Mouse (Mus musculus) embryonic facial prominence, embryonic 14.5 days (tissue): ENCODE measurements at regions not wholly inside any gene's neighbourhood (a gene's known extent, or its start where the extent isn't known, plus 50 kb on each side); places are given as distances from the start of the nearest gene placed in this dataset.

Experiments used
- ATAC-seq: fragments of 200-750 bp; cut with Nextera tagmentation; 2 replicates; pipeline ENCODE4 v1.8.0; 2017; ENCODE audit warnings: low read depth, moderate number of reproducible peaks, moderate TSS enrichment
- DNase-seq: peaks from one replicate; pipeline ENCODE4 v3.0.0-alpha.2; 2015; ENCODE audit warnings: low spot score
- H3K27ac ChIP-seq: fragments of 300-500 bp; sonication (generic); replicated peaks from 2 replicates; pipeline ENCODE4 v1.5.1; 2014; ENCODE audit warnings: low read depth, mild to moderate bottlenecking, low read length, moderate library complexity
- H3K27me3 ChIP-seq: fragments of 300-500 bp; sonication (generic); replicated peaks from 2 replicates; pipeline ENCODE4 v1.6.1; 2014; ENCODE audit warnings: low read length; ENCODE audit not compliant: control insufficient read depth, insufficient read depth
- H3K36me3 ChIP-seq: fragments of 300-500 bp; sonication (generic); 2 replicates; pipeline ENCODE4 v1.6.1; 2014; ENCODE audit warnings: low read length, mixed read lengths; ENCODE audit not compliant: control insufficient read depth, insufficient read depth
- H3K4me1 ChIP-seq: fragments of 300-500 bp; sonication (generic); 2 replicates; pipeline ENCODE4 v1.6.1; 2014; ENCODE audit warnings: antibody characterized with exemption, low read length; ENCODE audit not compliant: control insufficient read depth, insufficient read depth
- H3K4me2 ChIP-seq: fragments of 300-500 bp; sonication (generic); 2 replicates; pipeline ENCODE4 v1.6.1; 2014; ENCODE audit warnings: low read depth, mild to moderate bottlenecking, low read length, moderate library complexity, mixed read lengths
- H3K4me3 ChIP-seq: fragments of 300-500 bp; sonication (generic); 2 replicates; pipeline ENCODE4 v1.5.1; 2014; ENCODE audit warnings: low read depth, mild to moderate bottlenecking, low read length
- H3K9ac ChIP-seq: fragments of 300-500 bp; sonication (generic); 2 replicates; pipeline ENCODE4 v1.6.1; 2014; ENCODE audit warnings: low read depth, mild to moderate bottlenecking, low read length, moderate library complexity, mixed read lengths
- H3K9me3 ChIP-seq: fragments of 300-500 bp; sonication (generic); 2 replicates; pipeline ENCODE4 v1.6.1; 2016; ENCODE audit warnings: low read length; ENCODE audit not compliant: control insufficient read depth
- WGBS: fragments of 180-500 bp; shearing (Covaris S2); extraction: QIAGEN DNeasy Blood & Tissue Kit; methylation state at CpG from one replicate; pipeline ENCODE4 v1.1.7; 2014; 5-methylcytosine and 5-hydroxymethylcytosine counted together

- Histone ChIP-seq H3K36me3 (no peaks in the 10 kb centered on the region), H3K4me1 (no peaks in the 10 kb centered on the region), H3K4me3 (no peak overlapping the region; the same call in 1 of the 2 replicates), H3K27me3 (no peaks in the 10 kb centered on the region), H3K9me3 (no peaks in the 10 kb centered on the region), H3K4me2 (no peak overlapping the region), H3K27ac (no peak overlapping the region), H3K9ac (no peak overlapping the region)
- WGBS, result 62% methylated on average over 10 of the region's 10 CpGs
- ATAC-seq, result no peak
- peak; percentile 70 for DNase-seq
These were observed 917.5 kb downstream of the Olfm4 start for GRCm38 (mm10) chr14:80901346-80901745.

DNA sequence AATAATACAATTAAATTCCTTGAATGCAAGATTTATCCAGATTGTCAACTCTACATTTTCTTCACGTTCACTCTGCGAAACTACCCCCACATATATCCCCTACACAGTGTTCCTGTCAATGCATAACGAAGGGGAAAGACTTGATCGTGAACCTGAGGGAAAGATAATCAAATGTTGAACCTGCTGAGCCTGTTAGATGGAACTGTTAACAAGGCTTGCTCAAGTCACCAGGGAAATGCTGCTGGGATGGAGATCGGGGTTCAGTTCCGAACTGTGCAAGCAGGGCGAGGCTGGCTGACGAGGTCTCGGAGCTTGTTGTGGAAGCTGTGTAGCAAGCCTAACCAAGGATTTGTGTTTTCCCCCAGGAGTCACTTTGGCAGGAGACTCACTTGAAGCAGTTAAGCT, 917.9 kb downstream of the Olfm4 start:
- DNase-seq (peak; percentile 40), ATAC-seq (no peak)
- no peaks in the 10 kb centered on the region for H3K36me3 ChIP-seq
- H3K27ac ChIP-seq, result no peak overlapping the region
- no peaks in the 10 kb centered on the region for H3K4me1 ChIP-seq
- H3K9ac ChIP-seq, result no peak overlapping the region
- no peaks in the 10 kb centered on the region for H3K27me3 ChIP-seq
- H3K4me2 ChIP-seq, result no peak overlapping the region
- no peak overlapping the region for H3K4me3 ChIP-seq
- WGBS, result 71% methylated on average over 9 of the region's 9 CpGs
- no peaks in the 10 kb centered on the region for H3K9me3 ChIP-seq

DNA sequence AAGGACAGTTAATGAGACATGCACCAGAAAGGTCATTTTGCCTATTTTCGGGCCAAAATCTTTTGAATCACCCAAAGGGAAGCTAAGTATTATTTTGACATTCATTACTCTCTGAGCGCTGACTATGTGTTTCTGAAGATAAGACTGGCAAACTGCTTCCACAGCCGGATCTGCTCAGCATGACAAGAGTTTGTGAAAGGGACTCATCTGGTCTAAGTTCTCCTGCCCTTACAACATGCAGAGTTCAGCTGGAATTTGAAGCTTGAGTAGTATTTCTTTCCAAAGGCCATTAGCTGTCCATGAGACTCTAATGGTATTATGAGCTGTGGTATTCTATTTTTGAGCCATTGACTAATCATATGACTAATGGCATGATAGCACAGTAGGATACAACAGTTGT, 932.1 kb downstream of the Olfm4 start:
- no peak overlapping the region for H3K27ac ChIP-seq
- H3K4me3 ChIP-seq, result no peak overlapping the region
- no peaks in the 10 kb centered on the region for H3K9me3 ChIP-seq
- H3K27me3 ChIP-seq, result no peaks in the 10 kb centered on the region
- DNase-seq (no peak), ATAC-seq (no peak)
- no peak overlapping the region for H3K9ac ChIP-seq
- H3K4me1 ChIP-seq, result no peaks in the 10 kb centered on the region
- no peaks in the 10 kb centered on the region for H3K36me3 ChIP-seq
- 84% methylated on average over 3 of the region's 3 CpGs for WGBS
- no peak overlapping the region for H3K4me2 ChIP-seq

GRCm38 (mm10) chr14:80923732-80924131, 939.9 kb downstream of the Olfm4 start:
- ATAC-seq (no peak), DNase-seq (no peak)
- H3K27ac ChIP-seq, result no peak overlapping the region
- no peak overlapping the region for H3K9ac ChIP-seq
- WGBS, result 60% methylated on average over 2 of the region's 2 CpGs
- H3K4me3 ChIP-seq, result no peak overlapping the region
- no peak overlapping the region for H3K4me2 ChIP-seq
- no peaks in the 10 kb centered on the region for H3K36me3 ChIP-seq
- no peaks in the 10 kb centered on the region for H3K9me3 ChIP-seq
- H3K27me3 ChIP-seq, result no peaks in the 10 kb centered on the region
- H3K4me1 ChIP-seq, result no peaks in the 10 kb centered on the region

- Histone ChIP-seq H3K4me2 (no peak overlapping the region), H3K36me3 (no peaks in the 10 kb centered on the region), H3K4me1 (no peaks in the 10 kb centered on the region), H3K4me3 (no peak overlapping the region), H3K9ac (no peak overlapping the region), H3K27me3 (no peaks in the 10 kb centered on the region), H3K9me3 (no peaks in the 10 kb centered on the region), H3K27ac (no peak overlapping the region)
- 88% methylated on average over 2 of the region's 2 CpGs for WGBS
- DNase-seq (no peak), ATAC-seq (no peak)
These were observed 976.1 kb downstream of the Olfm4 start for GRCm38 (mm10) chr14:80959966-80960365.

DNA sequence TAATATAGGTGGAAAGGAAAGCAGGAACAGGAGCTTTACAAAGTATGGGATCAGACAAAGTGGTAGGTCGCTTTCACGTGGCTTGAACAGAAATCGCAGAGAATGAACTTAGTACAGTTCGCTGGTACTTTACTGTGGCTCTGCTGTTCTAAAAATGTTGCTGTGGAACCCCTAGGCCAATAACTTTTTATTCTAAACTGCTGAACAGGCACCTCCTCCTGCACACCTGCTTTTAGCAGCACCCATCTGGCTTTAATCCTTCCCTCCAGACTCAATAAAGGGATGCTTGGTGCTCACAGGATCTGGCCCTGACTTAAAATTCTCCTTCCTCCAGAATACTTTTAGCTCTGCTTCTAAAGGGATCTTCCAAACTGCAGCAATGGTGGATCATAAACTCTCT, 991.9 kb downstream of the Olfm4 start:
- Histone ChIP-seq H3K4me3 (no peak overlapping the region), H3K4me1 (no peaks in the 10 kb centered on the region), H3K27me3 (no peaks in the 10 kb centered on the region), H3K4me2 (no peak overlapping the region), H3K36me3 (no peaks in the 10 kb centered on the region), H3K9ac (no peak overlapping the region), H3K9me3 (no peaks in the 10 kb centered on the region), H3K27ac (no peak overlapping the region)
- 82% methylated on average over 4 of the region's 4 CpGs for WGBS
- no peak for DNase-seq
- no peak for ATAC-seq

DNA sequence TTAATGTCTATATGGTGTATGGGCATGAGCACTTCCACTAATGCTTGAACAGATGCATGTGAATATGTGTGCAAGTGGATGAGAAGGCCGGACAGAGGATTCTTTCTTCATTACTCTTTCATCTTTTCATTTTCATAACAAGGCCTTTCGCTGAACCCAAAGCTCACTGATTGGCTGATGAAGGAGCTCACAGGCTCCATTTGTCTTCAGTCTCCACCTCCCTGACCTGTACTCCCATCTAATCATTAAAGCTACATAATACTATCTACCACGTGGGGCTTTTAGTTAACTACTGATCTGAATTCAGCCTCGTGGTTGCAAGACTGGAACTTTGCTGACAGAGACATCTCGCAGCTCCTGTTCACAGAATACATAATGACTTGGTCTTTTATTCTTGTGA, 992.8 kb downstream of the Olfm4 start:
- Histone ChIP-seq H3K4me3 (no peak overlapping the region), H3K4me1 (no peaks in the 10 kb centered on the region), H3K9me3 (no peaks in the 10 kb centered on the region), H3K27me3 (no peaks in the 10 kb centered on the region), H3K36me3 (no peaks in the 10 kb centered on the region), H3K27ac (no peak overlapping the region), H3K4me2 (no peak overlapping the region), H3K9ac (no peak overlapping the region)
- ATAC-seq (no peak), DNase-seq (no peak)
- WGBS, result 56% methylated on average over 5 of the region's 5 CpGs

DNA sequence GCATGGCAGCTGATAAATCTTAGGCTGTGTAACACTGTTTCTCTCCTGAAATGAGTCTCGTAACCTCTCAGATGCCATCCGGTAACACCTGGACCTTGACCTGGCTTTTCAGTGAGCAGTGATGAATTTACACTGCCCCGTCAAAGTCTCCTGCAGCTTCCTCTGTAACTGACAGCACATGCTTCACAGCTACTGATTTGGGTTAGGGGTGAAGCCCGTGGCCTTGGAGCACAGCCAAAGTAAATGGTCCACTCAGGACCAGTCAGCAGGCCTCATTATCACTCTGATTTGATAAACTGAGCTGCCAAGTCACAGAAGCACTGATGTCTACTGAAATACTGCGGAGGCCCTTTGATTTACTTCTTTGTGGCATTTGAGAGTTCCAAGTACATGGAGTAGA, 995.6 kb downstream of the Olfm4 start:
- Histone ChIP-seq H3K36me3 (no peaks in the 10 kb centered on the region), H3K27me3 (no peaks in the 10 kb centered on the region), H3K9ac (no peak overlapping the region), H3K4me2 (no peak overlapping the region), H3K4me1 (no peaks in the 10 kb centered on the region), H3K9me3 (no peaks in the 10 kb centered on the region), H3K27ac (no peak overlapping the region), H3K4me3 (no peak overlapping the region)
- DNase-seq, result no peak
- no peak for ATAC-seq
- WGBS, result 63% methylated on average over 5 of the region's 5 CpGs

DNA sequence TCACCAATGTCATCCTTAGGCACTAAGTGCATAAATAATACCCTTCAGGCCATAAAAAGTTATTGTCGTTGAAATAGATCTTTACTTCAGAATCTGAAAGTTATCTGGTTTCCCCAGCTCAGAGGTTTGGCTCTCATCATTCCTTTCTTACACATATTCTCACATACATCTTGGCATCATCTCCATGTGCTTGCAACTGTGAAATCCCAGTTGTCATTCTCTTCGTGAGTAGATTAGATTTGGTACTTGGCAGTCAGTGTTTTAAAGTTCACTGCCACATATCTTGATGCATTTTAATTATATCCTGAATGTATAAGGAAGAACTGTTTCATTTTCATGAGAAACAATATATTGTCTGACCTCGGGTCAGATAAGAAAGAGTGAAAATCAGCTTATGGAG, 1006.3 kb downstream of the Olfm4 start:
- peak; percentile 19 for DNase-seq
- no peak for ATAC-seq
- H3K4me3 ChIP-seq, result no peak overlapping the region

More for the DNA sequence above, 1006.3 kb downstream of the Olfm4 start:
- H3K27me3 ChIP-seq, result no peaks in the 10 kb centered on the region
- H3K9me3 ChIP-seq, result no peaks in the 10 kb centered on the region
- H3K9ac ChIP-seq, result no peak overlapping the region
- H3K27ac ChIP-seq, result no peak overlapping the region
- H3K4me2 ChIP-seq, result no peak overlapping the region
- no peaks in the 10 kb centered on the region for H3K36me3 ChIP-seq
- no peaks in the 10 kb centered on the region for H3K4me1 ChIP-seq
- WGBS, result 67% methylated on average over 3 of the region's 3 CpGs
